Mouse (Mus musculus) intestine, embryonic 14.5 days (tissue): ENCODE data around the gene Baiap2l1. TPM values are rescaled to one million over a fixed set of nuclear protein-coding genes. Genes with fewer than 3 reads are reported as not detected.

Experiments
- ATAC-seq: fragments of 200-750 bp; cut with Nextera tagmentation; replicated peaks from 2 replicates; pipeline ENCODE4 v1.8.0; 2017; ENCODE audit warnings: low read depth, moderate number of reproducible peaks, moderate TSS enrichment, moderate library complexity; ENCODE audit not compliant: low FRiP score, low TSS enrichment
- DNase-seq: peaks from one replicate; pipeline ENCODE4 v3.0.0-alpha.2; 2018; ENCODE audit warnings: low spot score
- H3K27ac ChIP-seq: fragments of 300-500 bp; sonication (generic); 2 replicates; pipeline ENCODE4 v1.5.1; 2014; ENCODE audit warnings: low read depth, mild to moderate bottlenecking, control low read depth
- H3K27me3 ChIP-seq: fragments of 300-500 bp; sonication (generic); replicated peaks from 2 replicates; pipeline ENCODE4 v1.6.1; 2014; ENCODE audit warnings: low read length, control low read depth; ENCODE audit not compliant: control insufficient read depth, insufficient read depth
- H3K36me3 ChIP-seq: fragments of 300-500 bp; sonication (generic); 2 replicates; pipeline ENCODE4 v1.6.1; 2014; ENCODE audit warnings: low read length, control low read depth; ENCODE audit not compliant: control insufficient read depth, insufficient read depth
- H3K4me1 ChIP-seq: fragments of 300-500 bp; sonication (generic); replicated peaks from 2 replicates; pipeline ENCODE4 v1.6.1; 2014; ENCODE audit warnings: low read length, control low read depth, mixed read lengths; ENCODE audit not compliant: control insufficient read depth, insufficient read depth
- H3K4me2 ChIP-seq: fragments of 300-500 bp; sonication (generic); 2 replicates; pipeline ENCODE4 v1.6.1; 2014; ENCODE audit warnings: low read length
- H3K4me3 ChIP-seq: fragments of 300-500 bp; sonication (generic); 2 replicates; pipeline ENCODE4 v1.5.1; 2014; ENCODE audit warnings: low read depth, low read length, control low read depth, mixed read lengths
- H3K9ac ChIP-seq: fragments of 300-500 bp; sonication (generic); 2 replicates; pipeline ENCODE4 v1.6.1; 2014; ENCODE audit warnings: mild to moderate bottlenecking, low read length
- H3K9me3 ChIP-seq: fragments of 300-500 bp; sonication (generic); 2 replicates; pipeline ENCODE4 v1.6.1; 2016; ENCODE audit warnings: low read length, control low read depth; ENCODE audit not compliant: control insufficient read depth
- WGBS: fragments of 180-500 bp; shearing (Covaris S2); extraction: QIAGEN DNeasy Blood & Tissue Kit; methylation state at CpG from one replicate; pipeline ENCODE4 v1.1.7; 2014; 5-methylcytosine and 5-hydroxymethylcytosine counted together
- polyA plus RNA-seq: library from polyadenylated mRNA; unstranded; fragments of >200 nt; fragmentation: Nextera tagmentation; extraction: Ambion mirVana; gene quantifications from 2 replicates; pipeline ENCODE4 v1.2.1, GENCODE M21; 2014

Baiap2l1 gene
- polyA plus RNA-seq = 12.6 and 16.7 TPM in 2 replicates

- Histone ChIP-seq H3K9ac (peak within 1 kb of the TSS; percentile 46), H3K27me3 (0 out of 2 replicates have a peak, but pooled peaks cover 3% of the 10 kb centered on the region), H3K9me3 (no peaks in the 10 kb centered on the region), H3K36me3 (no peaks in the 10 kb centered on the region), H3K4me1 (peaks cover 4% of the 10 kb centered on the region; the same call in 1 of the 2 replicates), H3K27ac (peak within 1 kb of the TSS; percentile 43), H3K4me2 (peak within 1 kb of the TSS; percentile 62), H3K4me3 (peak within 1 kb of the TSS; percentile 46)
- DNase-seq = peak; percentile 97
- ATAC-seq = peak; percentile 97
- under 1% methylated on average over 60 of the region's 60 CpGs for WGBS
Measured at GRCm38 (mm10) chr5:144357881-144358591, at the start of gene Baiap2l1. TSS of gene Baiap2l1 (minus strand) at chr5:144358112.

- Histone ChIP-seq H3K9me3 (no peaks in the 10 kb centered on the region), H3K36me3 (no peaks in the 10 kb centered on the region), H3K4me3 (no peak overlapping the region), H3K4me1 (no peaks in the 10 kb centered on the region), H3K27me3 (no peaks in the 10 kb centered on the region), H3K9ac (no peak overlapping the region), H3K4me2 (no peak overlapping the region), H3K27ac (no peak overlapping the region)
- WGBS = 88% methylated on average over 11 of the region's 11 CpGs
- no peak for DNase-seq
- no peak for ATAC-seq
Measured at GRCm38 (mm10) chr5:144406256-144406655, 48.3 kb upstream of the Baiap2l1 start.

DNA sequence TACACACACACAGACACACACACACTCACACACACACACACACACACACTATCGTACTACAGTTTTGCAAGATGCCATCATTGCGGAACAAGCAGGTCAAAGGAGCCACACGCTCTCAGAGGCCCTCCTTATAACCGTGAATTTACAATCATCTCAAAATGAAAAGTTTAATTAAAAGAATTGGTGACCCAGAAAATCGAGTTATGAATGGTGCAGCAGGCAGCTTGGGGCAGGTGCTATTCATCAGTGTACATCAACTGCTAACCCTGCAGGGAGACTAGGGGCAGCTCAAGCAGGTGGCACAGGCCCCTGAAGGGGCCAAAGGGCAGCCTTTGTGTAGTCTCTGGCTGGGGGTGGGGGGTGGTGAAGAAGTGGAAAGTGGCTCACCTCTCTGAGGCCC, 42.9 kb upstream of the Baiap2l1 start:
- Histone ChIP-seq H3K9me3 (no peaks in the 10 kb centered on the region), H3K4me1 (no peaks in the 10 kb centered on the region), H3K27me3 (no peaks in the 10 kb centered on the region), H3K9ac (no peak overlapping the region), H3K27ac (no peak overlapping the region), H3K4me3 (no peak overlapping the region), H3K36me3 (no peaks in the 10 kb centered on the region), H3K4me2 (no peak overlapping the region)
- ATAC-seq (no peak), DNase-seq (no peak)
- 74% methylated on average over 5 of the region's 5 CpGs for WGBS

GRCm38 (mm10) chr5:144397566-144397965, 39.7 kb upstream of the Baiap2l1 start:
- Histone ChIP-seq H3K9me3 (no peaks in the 10 kb centered on the region), H3K4me3 (no peak overlapping the region), H3K4me1 (no peaks in the 10 kb centered on the region), H3K4me2 (no peak overlapping the region), H3K27me3 (no peaks in the 10 kb centered on the region), H3K27ac (no peak overlapping the region), H3K9ac (no peak overlapping the region), H3K36me3 (no peaks in the 10 kb centered on the region)
- no peak for ATAC-seq
- WGBS = 8% methylated on average over 5 of the region's 9 CpGs
- no peak for DNase-seq

DNA sequence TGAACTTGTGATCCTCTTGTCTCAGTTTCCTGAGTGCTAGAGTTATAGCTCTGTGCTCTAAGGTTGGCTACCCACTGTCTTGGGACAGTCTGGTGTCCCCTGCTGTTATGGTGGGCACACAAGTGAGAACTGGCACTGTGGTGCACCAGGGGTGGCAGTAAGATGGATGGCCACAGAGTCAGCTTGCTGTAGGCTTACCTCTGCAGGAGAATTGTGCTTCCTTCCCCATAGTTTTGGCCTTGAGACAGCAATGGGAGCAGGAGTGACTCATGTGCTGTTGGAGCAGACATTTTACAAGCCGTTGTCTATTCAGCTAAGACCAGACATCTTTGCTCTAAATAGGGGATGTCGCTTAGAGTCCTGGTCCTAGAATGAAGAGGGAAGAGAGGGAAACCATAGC, 36.2 kb upstream of the Baiap2l1 start:
- no peak overlapping the region for H3K4me2 ChIP-seq
- H3K27me3 ChIP-seq = no peaks in the 10 kb centered on the region
- no peaks in the 10 kb centered on the region for H3K4me1 ChIP-seq
- H3K36me3 ChIP-seq = no peaks in the 10 kb centered on the region
- no peaks in the 10 kb centered on the region for H3K9me3 ChIP-seq
- ATAC-seq (no peak), DNase-seq (no peak)
- 87% methylated on average over 2 of the region's 2 CpGs for WGBS
- no peak overlapping the region for H3K27ac ChIP-seq
- no peak overlapping the region for H3K9ac ChIP-seq
- H3K4me3 ChIP-seq = no peak overlapping the region

GRCm38 (mm10) chr5:144387851-144388250, 29.9 kb upstream of the Baiap2l1 start:
- peak; percentile 83 for DNase-seq
- ATAC-seq = peak; percentile 72; the same call in 1 of the 2 replicates
- H3K9ac ChIP-seq = no peak overlapping the region

GRCm38 (mm10) chr5:144383936-144384335, 26.0 kb upstream of the Baiap2l1 start:
- ATAC-seq (no peak), DNase-seq (no peak)
- Histone ChIP-seq H3K27me3 (no peaks in the 10 kb centered on the region), H3K4me3 (no peak overlapping the region), H3K4me2 (no peak overlapping the region), H3K9ac (no peak overlapping the region), H3K4me1 (no peaks in the 10 kb centered on the region), H3K36me3 (no peaks in the 10 kb centered on the region), H3K27ac (no peak overlapping the region), H3K9me3 (0 out of 2 replicates have a peak, but pooled peaks cover 3% of the 10 kb centered on the region)
- WGBS = 71% methylated on average over 3 of the region's 3 CpGs

More at GRCm38 (mm10) chr5:144387851-144388250, 29.9 kb upstream of the Baiap2l1 start:
- no peak overlapping the region for H3K4me2 ChIP-seq
- H3K4me3 ChIP-seq = no peak overlapping the region
- H3K36me3 ChIP-seq = no peaks in the 10 kb centered on the region
- 0 out of 2 replicates have a peak, but pooled peaks cover 3% of the 10 kb centered on the region for H3K9me3 ChIP-seq
- 7% methylated on average over 6 of the region's 6 CpGs for WGBS
- no peaks in the 10 kb centered on the region for H3K4me1 ChIP-seq
- no peaks in the 10 kb centered on the region for H3K27me3 ChIP-seq
- no peak overlapping the region for H3K27ac ChIP-seq

DNA sequence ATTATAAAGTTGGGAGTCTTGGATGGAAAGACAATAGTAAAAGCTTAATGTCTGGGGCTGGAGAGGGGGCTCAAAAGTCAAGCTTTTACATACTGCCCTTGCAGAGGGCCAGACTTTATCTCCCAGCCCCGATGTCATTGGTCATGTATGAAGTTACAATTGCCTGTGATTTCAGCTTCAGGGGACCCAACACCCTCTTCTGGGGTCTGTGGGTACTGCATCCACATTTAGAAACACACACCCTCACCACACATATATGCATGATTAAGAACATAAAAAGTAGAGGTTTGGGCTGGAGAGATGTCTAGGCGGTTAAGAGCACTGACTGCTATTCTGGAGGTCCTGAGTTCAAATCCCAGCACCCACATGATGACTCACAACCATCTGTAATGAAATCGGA, 23.9 kb upstream of the Baiap2l1 start:
- WGBS = 81% methylated on average over 3 of the region's 3 CpGs

GRCm38 (mm10) chr5:144380689-144381088, 22.8 kb upstream of the Baiap2l1 start:
- no peak for ATAC-seq
- no peaks in the 10 kb centered on the region for H3K27me3 ChIP-seq

More for the DNA sequence above, 23.9 kb upstream of the Baiap2l1 start:
- H3K4me1 ChIP-seq = no peaks in the 10 kb centered on the region
- no peaks in the 10 kb centered on the region for H3K36me3 ChIP-seq
- no peak overlapping the region for H3K4me2 ChIP-seq
- no peak overlapping the region for H3K9ac ChIP-seq
- H3K9me3 ChIP-seq = 0 out of 2 replicates have a peak, but pooled peaks cover 3% of the 10 kb centered on the region
- no peak overlapping the region for H3K27ac ChIP-seq
- no peak for DNase-seq
- H3K27me3 ChIP-seq = no peaks in the 10 kb centered on the region
- no peak overlapping the region for H3K4me3 ChIP-seq
- no peak for ATAC-seq

More at GRCm38 (mm10) chr5:144380689-144381088, 22.8 kb upstream of the Baiap2l1 start:
- Histone ChIP-seq H3K27ac (no peak overlapping the region), H3K4me1 (no peaks in the 10 kb centered on the region), H3K9me3 (0 out of 2 replicates have a peak, but pooled peaks cover 3% of the 10 kb centered on the region), H3K4me3 (no peak overlapping the region), H3K4me2 (no peak overlapping the region), H3K9ac (no peak overlapping the region), H3K36me3 (no peaks in the 10 kb centered on the region)
- DNase-seq = no peak
- 85% methylated on average over 7 of the region's 7 CpGs for WGBS
